Mouse (Mus musculus): ENCODE measurements at regions not wholly inside any gene's neighbourhood (a gene's known extent, or its start where the extent isn't known, plus 50 kb on each side); places are given as distances from the start of the nearest gene placed in this dataset.

- TF ChIP-seq CTCF (IDR thresholded peaks at IDR 0.05) (no peak), EP300 (IDR thresholded peaks at IDR 0.05) (no peak)
Observed at GRCm38 (mm10) chr3:144024216-144024615, 180.8 kb downstream of the Lmo4 start.

Measured in lung, postnatal 0 days (tissue).